Mouse (Mus musculus) midbrain, embryonic 11.5 days (tissue): ENCODE data around the gene Pcbd2. TPM values are rescaled to one million over a fixed set of nuclear protein-coding genes. Genes with fewer than 3 reads are reported as not detected.

Source experiments
- ATAC-seq: fragments of 200-750 bp; cut with Nextera tagmentation; 2 replicates; pipeline ENCODE4 v1.8.0; 2017; ENCODE audit warnings: moderate TSS enrichment, moderate library complexity; ENCODE audit not compliant: low FRiP score
- DNase-seq: peaks from one replicate; pipeline ENCODE4 v3.0.0; 2015; ENCODE audit warnings: low spot score; ENCODE audit errors: missing footprints
- H3K27ac ChIP-seq: fragments of 300-500 bp; sonication (generic); 2 replicates; pipeline ENCODE4 v1.5.1; 2014; ENCODE audit warnings: low read depth, low read length
- H3K27me3 ChIP-seq: fragments of 300-500 bp; sonication (generic); 2 replicates; pipeline ENCODE4 v1.6.1; 2014; ENCODE audit warnings: mild to moderate bottlenecking, low read length, moderate library complexity, mixed read lengths; ENCODE audit not compliant: control insufficient read depth, insufficient read depth
- H3K36me3 ChIP-seq: fragments of 300-500 bp; sonication (generic); 2 replicates; pipeline ENCODE4 v1.6.1; 2014; ENCODE audit warnings: mild to moderate bottlenecking, low read length, moderate library complexity, mixed read lengths; ENCODE audit not compliant: control insufficient read depth, insufficient read depth
- H3K4me1 ChIP-seq: fragments of 300-500 bp; sonication (generic); 2 replicates; pipeline ENCODE4 v1.6.1; 2014; ENCODE audit warnings: low read length; ENCODE audit not compliant: control insufficient read depth, insufficient read depth
- H3K4me2 ChIP-seq: fragments of 300-500 bp; sonication (generic); 2 replicates; pipeline ENCODE4 v1.6.1; 2014; ENCODE audit warnings: mild to moderate bottlenecking, moderate library complexity
- H3K4me3 ChIP-seq: fragments of 300-500 bp; sonication (generic); 2 replicates; pipeline ENCODE4 v1.5.1; 2014; ENCODE audit warnings: low read depth, low read length
- H3K9ac ChIP-seq: fragments of 300-500 bp; sonication (generic); 2 replicates; pipeline ENCODE4 v1.6.1; 2014; ENCODE audit warnings: low read length
- H3K9me3 ChIP-seq: fragments of 300-500 bp; sonication (generic); 2 replicates; pipeline ENCODE4 v1.6.1; 2016; ENCODE audit warnings: low read length; ENCODE audit not compliant: control insufficient read depth
- WGBS: fragments of 180-500 bp; shearing (Covaris S2); extraction: QIAGEN DNeasy Blood & Tissue Kit; methylation state at CpG from one replicate; pipeline ENCODE4 v1.1.7; 2014; 5-methylcytosine and 5-hydroxymethylcytosine counted together
- polyA plus RNA-seq: library from polyadenylated mRNA; unstranded; fragments of >200 nt; fragmentation: Nextera tagmentation; extraction: Ambion mirVana; gene quantifications from 2 replicates; pipeline ENCODE4 v1.2.1, GENCODE M21; 2014

Pcbd2 gene
- polyA plus RNA-seq: 30.4 and 34.9 TPM in 2 replicates

DNA sequence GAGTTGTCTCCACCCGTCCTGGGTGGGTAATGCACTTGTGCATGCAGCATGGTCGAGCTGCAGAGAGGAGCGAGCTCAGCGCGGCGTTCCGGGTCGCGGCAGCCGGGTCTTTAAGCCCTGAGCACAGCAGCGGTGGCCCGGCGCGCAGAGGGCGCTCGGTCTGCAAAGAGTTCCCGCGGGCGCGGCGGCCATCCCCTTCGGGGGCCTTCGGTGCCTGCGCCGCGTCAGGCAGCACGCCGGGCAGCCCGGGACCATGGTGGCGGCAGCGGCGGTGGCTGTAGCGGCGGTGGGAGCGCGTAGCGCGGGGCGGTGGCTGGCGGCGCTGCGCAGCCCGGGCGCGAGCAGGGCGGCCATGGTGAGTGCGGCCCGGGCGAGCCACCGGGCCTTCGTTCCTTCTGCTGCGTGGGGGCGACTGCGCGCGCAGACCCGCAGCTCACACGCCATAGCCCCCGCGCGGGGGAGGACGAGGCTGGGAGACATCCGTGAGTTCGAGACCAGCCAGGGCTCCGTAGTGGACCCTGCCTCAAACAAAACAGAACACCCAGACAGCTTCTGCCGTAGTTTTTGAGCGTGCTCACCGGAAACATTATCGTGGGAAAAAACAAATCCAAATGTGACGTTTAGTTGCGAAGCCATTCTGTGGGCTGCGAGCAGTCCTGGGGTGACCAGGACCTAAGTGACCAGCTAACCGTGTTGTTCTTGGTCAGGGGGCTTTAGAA is at the start of gene Pcbd2:
Pcbd2 (plus strand) TSS at position 249 of the 719 bp plus-strand sequence.
- Histone ChIP-seq H3K27me3 (no peaks in the 10 kb centered on the region), H3K9ac (peak within 1 kb of the TSS; percentile 72), H3K4me2 (peak within 1 kb of the TSS; percentile 52), H3K27ac (peak within 1 kb of the TSS; percentile 88), H3K9me3 (no peaks in the 10 kb centered on the region), H3K36me3 (peaks cover 3% of the 10 kb centered on the region; the same call in 1 of the 2 replicates), H3K4me1 (no peaks in the 10 kb centered on the region), H3K4me3 (peak within 1 kb of the TSS; percentile 49)
- WGBS: 0% methylated on average over 73 of the region's 73 CpGs
- ATAC-seq: peak; percentile 92
- peak; percentile 97 for DNase-seq

DNA sequence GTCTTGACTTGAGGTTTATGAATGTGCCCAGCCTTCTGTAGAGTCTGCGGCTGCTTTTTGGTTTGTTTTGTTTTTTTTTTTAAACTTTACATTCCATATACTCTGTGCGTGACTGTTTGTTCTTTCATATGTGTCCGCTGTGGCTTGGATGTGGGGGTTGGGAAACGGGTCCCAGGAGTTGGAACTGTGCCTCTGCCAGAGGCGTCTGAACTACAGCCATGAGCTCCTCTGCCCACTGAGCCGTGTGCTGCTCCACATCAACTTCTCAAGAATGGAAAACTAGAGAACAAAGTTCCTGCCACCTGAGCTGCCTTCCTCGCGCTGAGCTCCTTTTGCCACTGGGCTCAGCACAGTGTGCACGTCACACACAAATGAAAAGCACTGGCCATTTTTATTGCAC is 45.0 kb upstream of the Pcbd2 start:
- H3K4me3 ChIP-seq: no peak overlapping the region
- H3K27ac ChIP-seq: no peak overlapping the region
- peaks cover 2% of the 10 kb centered on the region for H3K36me3 ChIP-seq
- DNase-seq: no peak
- ATAC-seq: no peak
- H3K27me3 ChIP-seq: no peaks in the 10 kb centered on the region
- H3K9me3 ChIP-seq: no peaks in the 10 kb centered on the region
- no peaks in the 10 kb centered on the region; the same call in 1 of the 2 replicates for H3K4me1 ChIP-seq
- H3K9ac ChIP-seq: no peak overlapping the region
- 91% methylated on average over 9 of the region's 9 CpGs for WGBS
- no peak overlapping the region for H3K4me2 ChIP-seq

DNA sequence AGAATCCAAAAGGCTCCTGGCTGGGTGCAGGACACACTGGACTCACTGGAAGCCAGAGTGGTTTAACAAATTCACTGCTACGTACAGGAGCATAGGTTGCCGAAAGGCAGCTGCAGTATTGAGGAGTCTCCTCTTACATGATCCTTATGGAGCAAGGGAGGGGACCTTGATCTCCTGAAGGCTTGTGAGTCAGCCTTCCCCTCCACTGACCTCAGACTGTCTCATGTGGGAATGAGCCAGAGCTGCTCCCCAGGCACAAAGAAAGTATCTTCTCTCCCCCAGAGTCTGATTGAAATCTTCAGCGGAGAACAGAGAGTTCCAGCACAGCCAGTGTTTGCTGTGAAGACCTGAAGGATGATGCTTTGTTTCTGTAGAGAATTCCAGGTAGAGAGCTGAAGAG is 43.6 kb upstream of the Pcbd2 start:
- WGBS: 97% methylated on average over 3 of the region's 3 CpGs
- Histone ChIP-seq H3K36me3 (peaks cover 2% of the 10 kb centered on the region; the same call in 1 of the 2 replicates), H3K27ac (no peak overlapping the region), H3K9me3 (no peaks in the 10 kb centered on the region), H3K4me1 (peaks cover 10% of the 10 kb centered on the region), H3K4me2 (no peak overlapping the region), H3K4me3 (no peak overlapping the region), H3K27me3 (no peaks in the 10 kb centered on the region), H3K9ac (no peak overlapping the region)
- DNase-seq (no peak), ATAC-seq (no peak)

- H3K9me3 ChIP-seq: no peaks in the 10 kb centered on the region
- no peaks in the 10 kb centered on the region for H3K36me3 ChIP-seq
- no peak overlapping the region for H3K4me3 ChIP-seq
- peaks cover 10% of the 10 kb centered on the region for H3K4me1 ChIP-seq
- no peak for DNase-seq
- H3K4me2 ChIP-seq: no peak overlapping the region
- no peak overlapping the region; the same call in 1 of the 2 replicates for H3K9ac ChIP-seq
- ATAC-seq: peak; percentile 50; the same call in 1 of the 2 replicates
- peak overlapping the region; percentile 14; the same call in 1 of the 2 replicates for H3K27ac ChIP-seq
- 78% methylated on average over 9 of the region's 9 CpGs for WGBS
- H3K27me3 ChIP-seq: no peaks in the 10 kb centered on the region
Observed at GRCm38 (mm10) chr13:55686107-55686633, 41.0 kb upstream of the Pcbd2 start.

DNA sequence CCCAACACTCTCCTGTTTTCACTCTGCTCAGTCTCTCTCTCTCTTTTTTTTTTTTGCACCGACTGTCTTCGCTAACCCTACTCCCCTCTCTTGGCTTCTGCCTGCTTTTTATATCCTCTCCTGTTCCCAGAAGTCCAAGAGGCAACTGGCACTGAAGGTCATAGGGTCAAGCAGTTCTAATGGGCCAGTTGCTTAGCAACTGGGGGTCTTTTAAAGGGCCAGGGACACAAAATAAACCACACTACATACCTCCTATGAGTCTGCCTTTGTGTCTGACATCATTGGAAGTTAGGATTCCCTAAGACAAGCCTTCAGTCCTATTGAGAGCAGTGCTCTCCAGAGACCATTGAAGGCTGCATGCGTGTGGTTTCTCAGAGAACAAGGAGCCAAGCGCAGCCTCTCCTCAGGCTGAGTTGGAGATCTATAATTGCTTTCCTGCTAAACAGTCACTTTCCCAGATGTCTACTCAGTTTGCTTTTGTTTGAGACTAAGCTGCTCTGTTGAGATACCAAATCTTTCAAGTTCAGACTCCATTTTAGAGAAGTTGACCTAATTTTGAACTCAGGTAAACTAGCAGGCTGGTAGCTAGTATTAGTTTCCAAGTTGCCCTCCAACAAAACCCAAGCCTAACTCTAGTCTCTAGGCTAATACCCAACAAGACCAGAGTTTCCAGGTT is 39.1 kb upstream of the Pcbd2 start:
- H3K27me3 ChIP-seq: no peaks in the 10 kb centered on the region
- DNase-seq: peak; percentile 90
- H3K9ac ChIP-seq: no peak overlapping the region
- H3K4me3 ChIP-seq: no peak overlapping the region
- 18% methylated on average over 4 of the region's 4 CpGs for WGBS
- H3K36me3 ChIP-seq: no peaks in the 10 kb centered on the region
- no peaks in the 10 kb centered on the region for H3K9me3 ChIP-seq
- peak overlapping the region; percentile 51 for H3K27ac ChIP-seq
- H3K4me2 ChIP-seq: no peak overlapping the region
- peaks cover 10% of the 10 kb centered on the region for H3K4me1 ChIP-seq
- ATAC-seq: no peak; the same call in 1 of the 2 replicates

DNA sequence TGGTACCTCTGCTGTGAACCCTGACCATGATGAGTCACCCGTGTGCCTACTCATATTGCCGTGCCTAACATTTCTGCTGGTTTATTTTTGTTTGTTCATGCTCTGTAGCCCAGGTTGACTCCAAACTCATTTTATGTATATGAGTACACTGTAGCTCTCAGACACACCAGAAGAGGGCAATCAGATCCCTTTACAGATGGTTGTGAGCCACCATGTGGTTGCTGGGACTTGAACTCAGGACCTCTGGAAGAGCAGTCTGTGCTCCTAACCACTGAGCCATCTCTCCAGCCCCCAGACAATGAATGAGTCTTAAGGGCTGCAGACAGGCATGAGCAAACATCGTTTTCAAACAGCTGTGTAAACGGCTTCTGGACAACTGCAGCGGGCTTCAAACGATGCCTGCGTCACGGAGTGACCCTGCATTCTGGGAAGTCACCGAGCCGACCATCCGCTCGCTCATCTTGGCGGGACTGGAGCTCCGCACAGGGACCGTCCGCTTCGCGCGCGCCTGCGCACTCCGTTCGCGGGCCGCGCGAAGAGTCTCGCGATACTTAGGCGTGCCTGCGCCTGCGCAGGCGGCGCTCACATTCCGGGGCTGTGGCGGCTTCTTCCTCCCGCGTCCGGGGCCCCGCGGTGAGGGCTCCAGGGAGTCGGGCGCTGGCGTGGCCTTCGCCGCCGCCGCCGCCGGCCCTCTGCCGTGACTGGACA is 34.5 kb upstream of the Pcbd2 start, which contains the start of gene B230219D22Rik:
B230219D22Rik (plus strand) TSS at position 590 of the 708 bp plus-strand sequence.
- peak; percentile 97 for ATAC-seq

DNA sequence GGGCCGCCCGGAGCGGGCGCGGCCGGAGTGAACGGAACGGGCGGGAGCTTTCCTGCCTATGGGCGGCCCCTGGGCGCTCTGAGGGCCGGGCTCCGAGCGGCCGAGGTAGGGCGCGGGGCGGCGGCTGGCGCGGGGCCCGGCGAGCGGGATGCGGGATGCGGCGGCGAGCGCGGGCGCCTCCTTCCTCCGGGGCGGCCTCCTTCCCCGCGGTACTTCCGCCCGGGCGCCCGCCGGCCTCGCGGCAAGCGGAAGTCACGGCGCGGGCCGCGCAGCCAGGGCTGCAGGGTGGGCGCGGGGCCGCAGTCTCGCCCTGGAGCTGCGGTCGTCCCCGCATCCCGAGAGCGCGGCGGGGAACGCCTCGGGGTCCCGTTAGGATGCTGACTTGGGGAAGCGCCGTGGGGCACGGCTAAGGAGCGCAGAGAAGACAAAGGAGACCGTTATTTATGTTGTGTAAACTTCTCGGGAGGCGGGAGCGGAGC is 33.9 kb upstream of the Pcbd2 start:
- peak; percentile 74; the same call in 1 of the 2 replicates for ATAC-seq
- peak; percentile 93 for DNase-seq
- Histone ChIP-seq H3K36me3 (no peaks in the 10 kb centered on the region; the same call in 1 of the 2 replicates), H3K27ac (peak overlapping the region; percentile 92), H3K4me3 (peak overlapping the region; percentile 97), H3K9me3 (no peaks in the 10 kb centered on the region), H3K4me2 (peak overlapping the region; percentile 76), H3K4me1 (peaks cover 15% of the 10 kb centered on the region), H3K9ac (peak overlapping the region; percentile 99), H3K27me3 (no peaks in the 10 kb centered on the region)
- under 1% methylated on average over 49 of the region's 70 CpGs for WGBS

More for the DNA sequence above, 34.5 kb upstream of the Pcbd2 start, which contains the start of gene B230219D22Rik:
- Histone ChIP-seq H3K4me2 (peak within 1 kb of the TSS; percentile 76), H3K27ac (peak within 1 kb of the TSS; percentile 92), H3K27me3 (no peaks in the 10 kb centered on the region), H3K9ac (peak within 1 kb of the TSS; percentile 99), H3K9me3 (no peaks in the 10 kb centered on the region), H3K36me3 (no peaks in the 10 kb centered on the region), H3K4me3 (peak within 1 kb of the TSS; percentile 97), H3K4me1 (peaks cover 21% of the 10 kb centered on the region)
- peak; percentile 99 for DNase-seq
- 2% methylated on average over 50 of the region's 51 CpGs for WGBS

DNA sequence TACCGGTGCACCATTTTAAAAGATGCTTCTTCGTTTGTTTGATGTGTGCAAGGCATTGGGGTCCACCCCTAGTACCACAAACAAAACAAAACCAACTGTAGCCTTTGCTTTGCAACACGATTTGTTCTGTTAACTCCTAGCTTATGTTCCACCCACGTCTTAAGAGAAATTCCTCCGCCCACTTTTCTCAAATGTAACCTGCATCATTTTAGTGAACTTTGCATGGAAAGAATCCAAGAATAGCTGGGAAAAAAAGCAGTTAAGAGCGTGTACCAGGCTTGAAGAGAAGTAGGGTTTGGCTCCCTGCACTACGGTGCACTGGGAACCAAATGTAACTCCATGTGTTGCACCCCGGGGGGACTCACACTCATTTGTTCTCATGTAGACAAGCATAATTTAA is 33.1 kb upstream of the Pcbd2 start:
- DNase-seq: peak; percentile 89
- no peak overlapping the region; the same call in 1 of the 2 replicates for H3K27ac ChIP-seq
- no peaks in the 10 kb centered on the region for H3K27me3 ChIP-seq
- peak overlapping the region; percentile 97 for H3K4me3 ChIP-seq
- peaks cover 7% of the 10 kb centered on the region; the same call in 1 of the 2 replicates for H3K36me3 ChIP-seq
- no peaks in the 10 kb centered on the region for H3K9me3 ChIP-seq
- no peak for ATAC-seq
- peak overlapping the region; percentile 76 for H3K4me2 ChIP-seq
- 24% methylated on average over 8 of the region's 8 CpGs for WGBS
- H3K9ac ChIP-seq: peak overlapping the region; percentile 99
- peaks cover 15% of the 10 kb centered on the region for H3K4me1 ChIP-seq
